Mouse (Mus musculus) bone marrow, adult 2 months (tissue): Measurements from ENCODE around the gene Fbxo47.

Experiments used
- CTCF ChIP-seq: fragments of 200-500 bp; IDR thresholded peaks from 2 replicates; pipeline ENCODE4 v1.5.1; 2011; ENCODE audit warnings: low read length, control low read depth; ENCODE audit not compliant: control insufficient read depth, insufficient read depth
- POLR2A ChIP-seq: fragments of 200-500 bp; IDR thresholded peaks from 2 replicates; pipeline ENCODE4 v1.6.1; 2011; ENCODE audit warnings: low read depth, mild to moderate bottlenecking, control low read depth, low read length, borderline replicate concordance; ENCODE audit not compliant: control insufficient read depth

DNA sequence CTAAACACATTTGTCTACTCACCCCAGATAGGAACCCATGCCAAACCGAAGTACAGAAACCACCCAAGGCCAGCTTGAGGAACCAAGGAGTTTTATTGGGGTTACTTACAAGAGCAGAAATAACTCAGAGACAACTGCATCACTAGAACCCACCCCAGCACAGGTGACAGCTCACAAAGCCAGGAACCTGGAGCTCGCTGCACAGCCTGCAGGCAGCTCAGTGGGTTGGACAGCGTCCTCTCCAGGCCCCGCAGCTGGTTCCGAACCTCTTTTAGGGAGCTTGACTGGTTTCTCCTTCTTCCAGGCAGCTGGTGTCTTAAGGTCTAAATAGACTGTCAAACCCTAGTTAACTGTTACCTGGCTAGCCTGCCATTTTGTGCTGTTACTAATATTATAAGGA, 7.9 kb upstream of the Fbxo47 start:
- no peak for TF ChIP-seq CTCF
- TF ChIP-seq POLR2A = no peak
